Mouse (Mus musculus): ENCODE measurements around the gene Pold1. TPM values are rescaled to one million over a fixed set of nuclear protein-coding genes. Genes with fewer than 3 reads are reported as not detected.

Pold1 gene
- polyA plus RNA-seq, 1 experiment: 14.9 TPM

GRCm38 (mm10) chr7:44527483-44528398 is 20.9 kb downstream of the Pold1 start:
- peak; percentile 46 to 83 for DNase-seq (ENCODE audit: extremely low spot score in 1 of 2, low spot score in 1 of 2)

- DNase-seq (ENCODE audit: extremely low spot score in 1 of 2, low spot score in 1 of 2): no peak
These were observed 22.1 kb downstream of the Pold1 start for GRCm38 (mm10) chr7:44526414-44527154.

GRCm38 (mm10) chr7:44525126-44525832 is 23.4 kb downstream of the Pold1 start:
- DNase-seq (ENCODE audit: extremely low spot score in 1 of 2, low spot score in 1 of 2): peak in 1 of 2 experiments; percentile 44

- no peak for DNase-seq (ENCODE audit: extremely low spot score in 1 of 2, low spot score in 1 of 2)
These were observed 24.1 kb downstream of the Pold1 start, which contains the start of gene Mybpc2 for GRCm38 (mm10) chr7:44524502-44524901. Mybpc2 (minus strand) TSS chr7:44524656.

- no peak for DNase-seq (ENCODE audit: extremely low spot score in 1 of 2, low spot score in 1 of 2)
These were observed 25.6 kb downstream of the Pold1 start for GRCm38 (mm10) chr7:44523056-44523455.

GRCm38 (mm10) chr7:44521710-44522109 is 26.9 kb downstream of the Pold1 start:
- peak in 1 of 2 experiments; percentile 61 for DNase-seq (ENCODE audit: extremely low spot score in 1 of 2, low spot score in 1 of 2)

- no peak for DNase-seq (ENCODE audit: extremely low spot score in 1 of 2, low spot score in 1 of 2)
These were observed 27.7 kb downstream of the Pold1 start for GRCm38 (mm10) chr7:44520990-44521389.

GRCm38 (mm10) chr7:44519240-44519913 is 29.3 kb downstream of the Pold1 start:
- DNase-seq (ENCODE audit: extremely low spot score in 1 of 2, low spot score in 1 of 2): no peak

- DNase-seq (ENCODE audit: extremely low spot score in 1 of 2, low spot score in 1 of 2): no peak
These were observed 41.2 kb downstream of the Pold1 start for GRCm38 (mm10) chr7:44507491-44507890.

- DNase-seq (ENCODE audit: extremely low spot score in 1 of 2, low spot score in 1 of 2): peak in 1 of 2 experiments; percentile 87
These were observed 47.0 kb downstream of the Pold1 start for GRCm38 (mm10) chr7:44501563-44502115.

- no peak for DNase-seq (ENCODE audit: extremely low spot score in 1 of 2, low spot score in 1 of 2)
These were observed 48.6 kb downstream of the Pold1 start for GRCm38 (mm10) chr7:44500046-44500445.

- DNase-seq (ENCODE audit: extremely low spot score in 1 of 2, low spot score in 1 of 2): no peak
These were observed 49.7 kb downstream of the Pold1 start for GRCm38 (mm10) chr7:44498922-44499321.

- DNase-seq (ENCODE audit: extremely low spot score in 1 of 2, low spot score in 1 of 2): no peak
These were observed 51.1 kb downstream of the Pold1 start for GRCm38 (mm10) chr7:44497361-44498055.

GRCm38 (mm10) chr7:44496771-44497109 is 51.9 kb downstream of the Pold1 start:
- DNase-seq (ENCODE audit: extremely low spot score in 1 of 2, low spot score in 1 of 2): no peak

- DNase-seq (ENCODE audit: extremely low spot score in 1 of 2, low spot score in 1 of 2): peak; percentile 97 to 99
These were observed 52.5 kb downstream of the Pold1 start, which contains the start of the genes Emc10 and Fam71e1 for GRCm38 (mm10) chr7:44495992-44496770. Emc10 (minus strand) TSS chr7:44496529. Fam71e1 (plus strand) TSS chr7:44496581.

GRCm38 (mm10) chr7:44495086-44495485 is 53.6 kb downstream of the Pold1 start:
- DNase-seq (ENCODE audit: extremely low spot score in 1 of 2, low spot score in 1 of 2): no peak

- DNase-seq (ENCODE audit: extremely low spot score in 1 of 2, low spot score in 1 of 2): no peak
These were observed 54.0 kb downstream of the Pold1 start for GRCm38 (mm10) chr7:44494681-44495080.

GRCm38 (mm10) chr7:44492166-44492826 is 56.4 kb downstream of the Pold1 start:
- DNase-seq (ENCODE audit: extremely low spot score in 1 of 2, low spot score in 1 of 2): no peak
